Mouse (Mus musculus) midbrain, embryonic 13.5 days (tissue): ENCODE results near the gene Hsd17b7. TPM values are rescaled to one million over a fixed set of nuclear protein-coding genes. Genes with fewer than 3 reads are reported as not detected.
"Not testable (repeated sequence)": the region's sequence is repeated elsewhere in the genome, so short reads cannot be mapped to it uniquely, and the experiment has no call there.

ENCODE experiments used
- ATAC-seq: fragments of 200-750 bp; cut with Nextera tagmentation; 2 replicates; pipeline ENCODE4 v1.8.0; 2017; ENCODE audit warnings: mild to moderate bottlenecking, moderate TSS enrichment, moderate library complexity
- H3K27ac ChIP-seq: fragments of 300-500 bp; sonication (generic); 2 replicates; pipeline ENCODE4 v1.5.1; 2015; ENCODE audit warnings: inconsistent platforms, mild to moderate bottlenecking, moderate library complexity
- H3K27me3 ChIP-seq: fragments of 300-500 bp; sonication (generic); 2 replicates; pipeline ENCODE4 v1.6.1; 2015; ENCODE audit warnings: mild to moderate bottlenecking, inconsistent platforms
- H3K36me3 ChIP-seq: fragments of 300-500 bp; sonication (generic); 2 replicates; pipeline ENCODE4 v1.6.1; 2015; ENCODE audit warnings: mild to moderate bottlenecking, inconsistent platforms
- H3K4me1 ChIP-seq: fragments of 300-500 bp; sonication (generic); replicated peaks from 2 replicates; pipeline ENCODE4 v1.6.1; 2015; ENCODE audit warnings: inconsistent platforms
- H3K4me2 ChIP-seq: fragments of 300-500 bp; sonication (generic); replicated peaks from 2 replicates; pipeline ENCODE4 v1.6.1; 2015; ENCODE audit warnings: moderate library complexity, mild to moderate bottlenecking, inconsistent platforms
- H3K4me3 ChIP-seq: fragments of 300-500 bp; sonication (generic); replicated peaks from 2 replicates; pipeline ENCODE4 v1.5.1; 2015; ENCODE audit warnings: mild to moderate bottlenecking, inconsistent platforms
- H3K9ac ChIP-seq: fragments of 300-500 bp; sonication (generic); replicated peaks from 2 replicates; pipeline ENCODE4 v1.6.1; 2015; ENCODE audit warnings: mild to moderate bottlenecking, inconsistent platforms
- H3K9me3 ChIP-seq: fragments of 300-500 bp; sonication (generic); 2 replicates; pipeline ENCODE4 v1.6.1; 2016; ENCODE audit warnings: mild to moderate bottlenecking, inconsistent platforms
- WGBS: fragments of 180-500 bp; shearing (Covaris S2); methylation state at CpG from one replicate; pipeline ENCODE4 v1.1.7; 2015; 5-methylcytosine and 5-hydroxymethylcytosine counted together
- polyA plus RNA-seq: library from polyadenylated mRNA; unstranded; fragments of >200 nt; fragmentation: Nextera tagmentation; extraction: Ambion mirVana; gene quantifications from 2 replicates; pipeline ENCODE4 v1.2.1, GENCODE M21; 2015

Hsd17b7 gene
- 18.2 and 20.3 TPM in 2 replicates for polyA plus RNA-seq

GRCm38 (mm10) chr1:169968792-169969515 is at the start of gene Hsd17b7:
TSS of gene Hsd17b7 (minus strand) at chr1:169969241.
- under 1% methylated on average over 48 of the region's 48 CpGs for WGBS
- Histone ChIP-seq H3K4me1 (peaks cover 22% of the 10 kb centered on the region), H3K36me3 (peaks cover 25% of the 10 kb centered on the region), H3K4me3 (peak within 1 kb of the TSS; percentile 67), H3K27ac (peak within 1 kb of the TSS; percentile 79), H3K9me3 (no peaks in the 10 kb centered on the region), H3K9ac (peak within 1 kb of the TSS; percentile 68), H3K27me3 (no peaks in the 10 kb centered on the region), H3K4me2 (peak within 1 kb of the TSS; percentile 77)
- peak; percentile 100 for ATAC-seq

GRCm38 (mm10) chr1:170014784-170015183 is 45.7 kb upstream of the Hsd17b7 start:
- WGBS = 96% methylated on average over 3 of the region's 3 CpGs
- ATAC-seq = no peak
- H3K4me2 ChIP-seq = no peak overlapping the region

GRCm38 (mm10) chr1:170010716-170011505 is 41.9 kb upstream of the Hsd17b7 start:
- Histone ChIP-seq H3K27ac (no peak overlapping the region), H3K9me3 (peaks cover 5% of the 10 kb centered on the region), H3K27me3 (no peaks in the 10 kb centered on the region), H3K9ac (no peak overlapping the region), H3K4me3 (no peak overlapping the region), H3K4me2 (no peak overlapping the region), H3K4me1 (no peaks in the 10 kb centered on the region), H3K36me3 (no peaks in the 10 kb centered on the region)
- WGBS = 95% methylated on average over 15 of the region's 15 CpGs
- ATAC-seq = no peak

More at GRCm38 (mm10) chr1:170014784-170015183, 45.7 kb upstream of the Hsd17b7 start:
- Histone ChIP-seq H3K4me1 (no peaks in the 10 kb centered on the region), H3K9me3 (peaks cover 27% of the 10 kb centered on the region), H3K27me3 (no peaks in the 10 kb centered on the region), H3K36me3 (no peaks in the 10 kb centered on the region), H3K4me3 (no peak overlapping the region), H3K9ac (no peak overlapping the region), H3K27ac (no peak overlapping the region)

GRCm38 (mm10) chr1:170009296-170009695 is 40.3 kb upstream of the Hsd17b7 start:
- Histone ChIP-seq H3K27ac (no peak overlapping the region), H3K27me3 (no peaks in the 10 kb centered on the region), H3K4me1 (no peaks in the 10 kb centered on the region), H3K9me3 (no peaks in the 10 kb centered on the region), H3K9ac (no peak overlapping the region), H3K4me3 (no peak overlapping the region), H3K36me3 (no peaks in the 10 kb centered on the region), H3K4me2 (no peak overlapping the region)
- WGBS = 96% methylated on average over 1 of the region's 1 CpGs
- ATAC-seq = no peak

GRCm38 (mm10) chr1:170008432-170009220 is 39.6 kb upstream of the Hsd17b7 start:
- no peaks in the 10 kb centered on the region for H3K9me3 ChIP-seq
- no peaks in the 10 kb centered on the region for H3K36me3 ChIP-seq
- H3K4me2 ChIP-seq = no peak overlapping the region
- H3K27me3 ChIP-seq = no peaks in the 10 kb centered on the region
- WGBS = 92% methylated on average over 13 of the region's 13 CpGs
- no peak overlapping the region for H3K27ac ChIP-seq
- H3K4me3 ChIP-seq = no peak overlapping the region
- H3K4me1 ChIP-seq = no peaks in the 10 kb centered on the region
- no peak for ATAC-seq
- no peak overlapping the region for H3K9ac ChIP-seq

GRCm38 (mm10) chr1:170006516-170006915 is 37.5 kb upstream of the Hsd17b7 start:
- H3K36me3 ChIP-seq = no peaks in the 10 kb centered on the region
- 81% methylated on average over 5 of the region's 5 CpGs for WGBS
- no peak overlapping the region for H3K4me2 ChIP-seq
- no peaks in the 10 kb centered on the region for H3K27me3 ChIP-seq
- no peak overlapping the region for H3K27ac ChIP-seq
- H3K9me3 ChIP-seq = no peaks in the 10 kb centered on the region
- H3K4me1 ChIP-seq = no peaks in the 10 kb centered on the region
- H3K9ac ChIP-seq = no peak overlapping the region
- ATAC-seq = no peak
- no peak overlapping the region for H3K4me3 ChIP-seq

- no peak for ATAC-seq
- H3K27me3 ChIP-seq = no peaks in the 10 kb centered on the region
- H3K4me2 ChIP-seq = no peak overlapping the region
- no peaks in the 10 kb centered on the region for H3K9me3 ChIP-seq
- H3K4me1 ChIP-seq = no peaks in the 10 kb centered on the region
- WGBS = 83% methylated on average over 3 of the region's 3 CpGs
- no peak overlapping the region for H3K9ac ChIP-seq
- H3K4me3 ChIP-seq = no peak overlapping the region
- no peaks in the 10 kb centered on the region for H3K36me3 ChIP-seq
- no peak overlapping the region for H3K27ac ChIP-seq
Observed at GRCm38 (mm10) chr1:170005297-170005696, 36.3 kb upstream of the Hsd17b7 start.

- not testable (repeated sequence) for H3K4me1 ChIP-seq, ATAC-seq, H3K9me3 ChIP-seq, H3K27me3 ChIP-seq, H3K9ac ChIP-seq, H3K4me3 ChIP-seq, H3K27ac ChIP-seq, H3K4me2 ChIP-seq, H3K36me3 ChIP-seq
- 92% methylated on average over 6 of the region's 6 CpGs for WGBS
Observed at GRCm38 (mm10) chr1:169993901-169994300, 24.9 kb upstream of the Hsd17b7 start.

GRCm38 (mm10) chr1:169986166-169986565 is 17.1 kb upstream of the Hsd17b7 start:
- no peak overlapping the region for H3K4me3 ChIP-seq
- H3K27me3 ChIP-seq = no peaks in the 10 kb centered on the region
- no peak overlapping the region for H3K9ac ChIP-seq
- H3K36me3 ChIP-seq = no peaks in the 10 kb centered on the region
- 51% methylated on average over 1 of the region's 1 CpGs for WGBS
- no peak overlapping the region for H3K4me2 ChIP-seq
- no peak for ATAC-seq
- no peak overlapping the region for H3K27ac ChIP-seq
- H3K4me1 ChIP-seq = no peaks in the 10 kb centered on the region
- H3K9me3 ChIP-seq = no peaks in the 10 kb centered on the region

GRCm38 (mm10) chr1:169977621-169978020 is 8.6 kb upstream of the Hsd17b7 start:
- ATAC-seq = no peak
- Histone ChIP-seq H3K27ac (no peak overlapping the region), H3K36me3 (no peaks in the 10 kb centered on the region), H3K4me2 (no peak overlapping the region), H3K9me3 (no peaks in the 10 kb centered on the region), H3K27me3 (no peaks in the 10 kb centered on the region), H3K9ac (no peak overlapping the region), H3K4me1 (no peaks in the 10 kb centered on the region), H3K4me3 (no peak overlapping the region)
- 87% methylated on average over 4 of the region's 4 CpGs for WGBS

- 88% methylated on average over 2 of the region's 2 CpGs for WGBS
- Histone ChIP-seq H3K27ac (no peak overlapping the region), H3K4me1 (peaks cover 19% of the 10 kb centered on the region), H3K9me3 (no peaks in the 10 kb centered on the region), H3K27me3 (no peaks in the 10 kb centered on the region), H3K36me3 (no peaks in the 10 kb centered on the region), H3K9ac (no peak overlapping the region), H3K4me3 (no peak overlapping the region), H3K4me2 (no peak overlapping the region)
- ATAC-seq = no peak
Observed at GRCm38 (mm10) chr1:169971998-169972397, 3.0 kb upstream of the Hsd17b7 start.

- Histone ChIP-seq H3K4me1 (peaks cover 22% of the 10 kb centered on the region), H3K9me3 (no peaks in the 10 kb centered on the region), H3K4me3 (no peak overlapping the region), H3K9ac (no peak overlapping the region), H3K4me2 (no peak overlapping the region), H3K27me3 (no peaks in the 10 kb centered on the region), H3K27ac (no peak overlapping the region), H3K36me3 (peaks cover 5% of the 10 kb centered on the region)
- no peak for ATAC-seq
- whole genome bisulfite sequencing = 96% methylated on average over 4 of the region's 4 CpGs
Observed at GRCm38 (mm10) chr1:169970936-169971335, 1.9 kb upstream of the Hsd17b7 start.
